Mouse (Mus musculus) E14TG2a.4 (cell line): Measurements from ENCODE around the gene Tmbim1.

Experiments
- H3K27me3 ChIP-seq: 2 replicates; pipeline ENCODE4 v1.6.1; 2014; ENCODE audit warnings: low read length, control low read depth; ENCODE audit not compliant: insufficient read depth
- H3K36me3 ChIP-seq: 2 replicates; pipeline ENCODE4 v1.6.1; 2014; ENCODE audit warnings: low read length, control low read depth; ENCODE audit not compliant: insufficient read depth
- H3K4me1 ChIP-seq: replicated peaks from 2 replicates; pipeline ENCODE4 v1.6.1; 2014; ENCODE audit warnings: low read depth, low read length, control low read depth
- H3K4me3 ChIP-seq: replicated peaks from 2 replicates; pipeline ENCODE4 v1.5.1; 2014; ENCODE audit warnings: mild to moderate bottlenecking, low read length
- H3K9me3 ChIP-seq: 2 replicates; pipeline ENCODE4 v1.6.1; 2014; ENCODE audit warnings: low read length, control low read depth
- CTCF ChIP-seq: conservative IDR thresholded peaks from 2 replicates; pipeline ENCODE4 v1.5.1; 2014; ENCODE audit warnings: low read length
- NANOG ChIP-seq: IDR thresholded peaks from 2 replicates; pipeline ENCODE4 v1.6.1; 2014; ENCODE audit warnings: borderline replicate concordance, low read length, mixed read lengths
- POU5F1 ChIP-seq: IDR thresholded peaks from 2 replicates; pipeline ENCODE4 v1.6.1; 2014; ENCODE audit warnings: low read length, borderline replicate concordance

The Tmbim1 gene

DNA sequence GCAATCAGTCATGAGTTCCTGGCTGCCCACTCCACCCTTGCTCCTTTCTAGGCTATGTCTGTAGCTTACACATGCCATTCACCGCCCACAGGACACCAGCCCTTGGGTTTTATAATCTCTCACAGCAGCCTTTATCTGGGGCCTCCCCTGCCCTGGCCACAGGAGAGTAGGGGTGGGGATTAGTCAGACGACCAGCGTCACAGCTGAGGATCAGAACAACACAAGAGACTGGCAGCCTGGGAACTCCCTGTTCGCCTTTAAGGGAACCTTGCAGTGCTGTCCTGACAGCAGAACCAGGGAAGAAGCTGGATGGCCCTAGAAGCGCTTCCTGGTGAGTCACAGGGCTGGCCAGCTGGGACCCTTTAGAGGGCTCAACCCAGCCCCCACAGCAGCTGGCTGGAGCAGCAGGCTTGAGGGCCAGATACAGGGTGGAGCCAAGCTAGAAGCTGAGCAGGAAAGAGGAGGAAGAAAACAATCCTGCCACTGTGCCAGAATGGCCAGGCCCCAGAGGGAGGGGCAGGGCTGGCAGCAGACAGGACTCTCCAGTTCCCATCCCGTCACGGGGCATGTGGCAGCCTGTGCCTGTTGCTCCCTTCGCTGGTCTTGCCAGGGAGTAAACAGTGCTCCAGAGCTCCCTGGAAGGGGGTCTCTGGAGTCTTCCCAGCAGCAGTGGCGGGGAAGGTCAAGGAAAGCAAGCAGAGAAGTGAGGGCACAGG is 9.8 kb downstream of the Tmbim1 start:
- Histone ChIP-seq H3K4me3 (no peak overlapping the region), H3K9me3 (no peaks in the 10 kb centered on the region), H3K27me3 (no peaks in the 10 kb centered on the region), H3K4me1 (peaks cover 55% of the 10 kb centered on the region), H3K36me3 (peaks cover 80% of the 10 kb centered on the region)
- TF ChIP-seq NANOG (no peak), CTCF (no peak), POU5F1 (no peak)

DNA sequence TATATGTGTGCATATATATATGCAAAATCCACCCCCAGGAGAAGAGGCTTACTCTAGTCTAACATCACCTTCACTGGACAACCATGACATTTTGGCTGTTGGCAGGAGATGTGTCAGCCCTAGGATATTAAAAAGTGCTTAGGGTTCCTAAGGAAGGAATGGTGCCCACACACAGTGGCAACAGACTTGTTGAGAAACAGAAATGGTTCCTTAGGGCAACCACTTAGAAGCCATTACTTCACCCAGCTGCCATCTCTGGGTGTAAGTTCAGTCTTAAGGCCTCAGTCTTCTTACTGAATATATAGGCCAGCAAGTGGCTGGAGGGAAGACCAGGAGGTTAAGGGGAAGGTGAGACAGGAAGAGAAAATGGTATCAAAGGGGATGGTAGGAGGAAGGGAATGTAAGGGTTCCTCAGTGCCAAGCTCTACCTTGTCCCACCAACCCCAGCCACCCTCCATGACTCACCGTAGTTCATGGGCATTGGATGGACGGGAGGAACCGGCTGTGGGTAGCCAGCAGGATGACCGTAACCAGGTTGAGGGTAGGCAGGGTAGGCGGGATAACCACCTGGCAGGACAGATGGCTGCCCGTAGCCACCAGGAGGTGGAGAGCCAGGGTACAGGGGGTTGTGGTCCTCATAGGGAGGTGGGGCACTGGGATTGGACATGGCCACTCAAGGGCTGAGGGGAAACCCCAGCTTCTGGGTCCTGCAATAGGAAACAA is 10.5 kb downstream of the Tmbim1 start:
- Histone ChIP-seq H3K27me3 (no peaks in the 10 kb centered on the region), H3K4me3 (no peak overlapping the region), H3K9me3 (no peaks in the 10 kb centered on the region), H3K36me3 (peaks cover 87% of the 10 kb centered on the region), H3K4me1 (peaks cover 56% of the 10 kb centered on the region)
- TF ChIP-seq POU5F1 (no peak), NANOG (no peak), CTCF (no peak)

DNA sequence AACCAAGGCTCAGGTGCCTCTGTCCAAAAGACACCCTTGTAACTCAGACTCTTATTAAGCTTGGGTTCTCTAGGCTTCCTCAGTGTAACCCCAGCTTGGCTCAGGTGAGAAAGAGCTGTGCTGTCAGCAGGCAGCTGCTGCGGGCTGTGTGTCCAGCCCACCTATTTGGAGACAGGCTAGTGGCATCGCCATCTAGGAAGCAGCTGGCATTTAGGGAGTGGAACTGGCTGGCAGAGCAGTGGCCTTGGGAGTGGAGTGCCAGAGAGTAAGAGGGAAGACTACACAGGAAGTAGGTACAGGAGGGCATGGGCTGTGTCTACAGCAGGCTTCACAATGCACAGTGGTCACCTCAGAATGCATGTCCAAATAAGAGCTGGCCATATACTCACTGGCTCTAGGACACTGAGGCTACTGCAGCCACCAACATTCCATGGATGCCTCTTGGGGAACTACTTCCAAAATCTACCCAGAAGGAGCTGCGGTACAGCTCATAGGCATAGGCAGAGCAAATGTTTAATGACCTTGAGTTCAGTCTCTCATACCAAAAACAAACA is 11.3 kb downstream of the Tmbim1 start:
- H3K36me3 ChIP-seq: peaks cover 93% of the 10 kb centered on the region
- H3K9me3 ChIP-seq: no peaks in the 10 kb centered on the region
- H3K4me1 ChIP-seq: peaks cover 51% of the 10 kb centered on the region
- H3K4me3 ChIP-seq: no peak overlapping the region
- no peak for TF ChIP-seq NANOG
- TF ChIP-seq POU5F1: no peak
- no peak for TF ChIP-seq CTCF
- no peaks in the 10 kb centered on the region for H3K27me3 ChIP-seq

DNA sequence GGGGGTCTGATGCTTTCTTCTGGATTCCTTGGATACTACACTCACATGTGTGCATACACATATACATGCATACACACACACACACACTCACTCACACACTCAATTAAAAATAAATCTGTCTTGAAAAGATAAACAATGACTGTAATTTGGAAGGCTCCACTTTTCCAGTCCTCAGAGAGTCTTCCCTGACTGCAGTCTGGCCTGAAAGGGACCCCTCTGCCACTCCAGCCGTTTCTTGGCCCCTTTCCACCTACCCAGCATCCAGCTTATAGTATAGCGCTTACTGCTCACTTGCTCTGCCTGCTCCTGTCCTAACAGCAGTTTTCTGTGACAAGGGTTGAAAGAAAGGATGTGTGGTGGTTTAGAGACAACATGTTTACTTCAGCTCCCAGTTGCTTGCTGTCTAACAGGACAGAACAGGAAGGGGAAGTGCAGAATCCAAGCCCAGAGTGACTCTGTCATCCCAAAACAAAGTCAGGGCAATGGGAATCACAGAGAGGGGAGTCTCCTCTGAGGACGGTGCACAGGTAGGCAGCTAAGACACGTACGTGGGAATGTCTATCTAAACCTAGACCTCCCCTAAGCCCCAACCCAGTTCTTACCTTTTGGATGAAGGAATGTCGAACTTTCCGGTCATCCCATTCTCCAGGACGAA is 12.0 kb downstream of the Tmbim1 start:
- Histone ChIP-seq H3K36me3 (peaks cover 94% of the 10 kb centered on the region), H3K4me1 (peaks cover 47% of the 10 kb centered on the region), H3K27me3 (no peaks in the 10 kb centered on the region), H3K9me3 (no peaks in the 10 kb centered on the region), H3K4me3 (no peak overlapping the region)
- TF ChIP-seq POU5F1 (no peak), NANOG (no peak)

DNA sequence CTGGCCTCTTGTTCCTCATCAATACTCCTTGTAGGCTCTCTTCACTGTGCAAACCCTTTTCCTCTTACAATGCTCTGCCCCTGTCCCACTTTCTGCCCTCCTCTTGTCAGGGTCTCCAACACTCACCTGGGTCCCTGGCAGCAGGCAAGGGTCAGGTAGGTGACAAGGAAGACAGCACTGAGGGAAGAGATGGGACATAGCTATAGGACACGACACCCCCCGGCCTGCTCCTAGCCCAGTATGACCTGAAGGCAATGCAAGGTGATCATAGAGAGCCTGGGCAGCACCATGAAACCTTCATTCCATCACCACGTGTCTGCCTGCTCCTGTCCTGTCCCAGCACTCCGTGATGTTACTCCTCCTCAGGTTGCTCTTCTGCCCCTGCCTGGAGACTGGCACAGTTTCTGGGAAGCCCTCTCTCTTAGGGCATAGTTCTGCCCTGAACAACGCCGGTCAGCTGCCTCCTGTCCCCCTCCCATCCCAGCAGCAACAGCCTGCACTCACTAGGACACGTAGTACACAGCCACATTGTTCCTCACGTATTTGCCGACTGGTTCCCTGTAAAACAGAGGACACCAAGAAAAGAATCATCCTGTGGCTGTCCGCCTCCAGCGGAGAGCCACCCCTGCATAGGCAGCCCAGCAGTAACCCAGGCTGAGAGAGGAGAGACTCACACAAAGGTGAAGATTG is 12.9 kb downstream of the Tmbim1 start:
- Histone ChIP-seq H3K9me3 (no peaks in the 10 kb centered on the region), H3K4me3 (no peak overlapping the region), H3K4me1 (peaks cover 49% of the 10 kb centered on the region), H3K36me3 (peaks cover 95% of the 10 kb centered on the region), H3K27me3 (no peaks in the 10 kb centered on the region)
- TF ChIP-seq NANOG (no peak), CTCF (no peak), POU5F1 (no peak)

DNA sequence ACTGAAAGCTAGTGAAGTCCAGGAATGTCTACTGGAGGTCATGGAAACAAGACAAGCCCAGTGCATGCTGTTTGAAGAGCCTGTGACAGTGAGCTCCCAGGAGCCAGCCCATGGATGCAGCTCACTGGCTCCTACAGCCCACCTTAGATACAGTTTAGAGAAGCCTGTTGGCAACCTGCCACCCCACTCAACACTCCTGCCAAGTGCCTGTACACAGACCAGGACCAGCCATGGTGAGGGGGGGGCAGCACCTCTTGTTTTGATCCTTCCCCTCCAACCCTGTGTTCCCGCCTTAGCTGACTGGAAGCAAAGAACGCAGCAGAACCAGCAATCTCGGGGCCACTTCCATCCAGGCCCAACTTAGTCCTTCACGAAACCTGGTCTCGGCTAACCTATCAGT is 15.3 kb downstream of the Tmbim1 start:
- Histone ChIP-seq H3K9me3 (no peaks in the 10 kb centered on the region), H3K4me1 (peaks cover 45% of the 10 kb centered on the region), H3K36me3 (peaks cover 85% of the 10 kb centered on the region), H3K4me3 (no peak overlapping the region), H3K27me3 (no peaks in the 10 kb centered on the region)
- TF ChIP-seq POU5F1 (no peak), NANOG (no peak), CTCF (no peak)

DNA sequence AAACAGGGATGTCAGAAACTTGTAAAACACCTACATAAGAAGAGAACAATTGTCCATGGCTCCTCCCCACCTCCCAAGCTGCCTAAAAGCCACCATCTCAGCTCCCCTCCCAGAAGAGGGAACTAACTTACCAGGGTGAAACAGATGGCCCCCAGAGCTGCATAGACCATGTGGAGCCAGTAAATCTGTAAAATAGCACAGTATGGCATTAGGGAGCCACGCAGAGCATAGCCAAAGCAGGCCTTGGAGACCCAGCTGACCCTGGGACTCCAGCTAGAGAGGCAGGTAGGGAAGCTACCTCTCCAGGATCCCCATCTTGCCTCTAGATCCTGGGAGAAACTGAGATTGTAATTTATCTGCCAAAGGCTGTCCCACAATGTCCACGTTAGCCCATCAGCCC is 15.7 kb downstream of the Tmbim1 start:
- TF ChIP-seq NANOG: no peak
- no peak for TF ChIP-seq POU5F1
- TF ChIP-seq CTCF: no peak
- Histone ChIP-seq H3K9me3 (no peaks in the 10 kb centered on the region), H3K4me1 (peaks cover 41% of the 10 kb centered on the region), H3K4me3 (no peak overlapping the region), H3K36me3 (peaks cover 81% of the 10 kb centered on the region), H3K27me3 (no peaks in the 10 kb centered on the region)

DNA sequence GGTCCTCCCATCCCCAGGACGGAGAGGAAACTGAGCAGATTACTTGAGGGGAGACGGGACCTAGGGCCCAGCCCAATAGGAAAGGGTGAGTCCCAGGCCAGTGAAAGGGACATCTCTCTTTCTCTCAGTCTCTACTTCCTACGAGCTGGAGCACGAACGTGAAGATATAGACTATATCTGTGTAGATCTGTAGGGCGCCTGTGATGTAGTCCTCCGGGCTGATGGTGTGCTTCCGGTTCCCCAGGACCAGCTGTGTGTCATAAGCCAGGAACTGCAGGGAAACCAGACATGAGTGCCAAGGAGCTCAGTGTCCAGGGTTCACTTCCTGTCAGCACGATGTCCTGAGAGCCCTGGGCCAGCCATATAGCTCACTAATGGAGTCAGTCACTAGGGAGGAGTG is 16.2 kb downstream of the Tmbim1 start:
- Histone ChIP-seq H3K9me3 (no peaks in the 10 kb centered on the region), H3K4me1 (peaks cover 40% of the 10 kb centered on the region), H3K36me3 (peaks cover 78% of the 10 kb centered on the region), H3K27me3 (no peaks in the 10 kb centered on the region), H3K4me3 (no peak overlapping the region)
- TF ChIP-seq POU5F1 (no peak), CTCF (no peak), NANOG (no peak)
